Comparison of ENCODE assay signal across 27 mouse cellular contexts in the genomic region with DNA sequence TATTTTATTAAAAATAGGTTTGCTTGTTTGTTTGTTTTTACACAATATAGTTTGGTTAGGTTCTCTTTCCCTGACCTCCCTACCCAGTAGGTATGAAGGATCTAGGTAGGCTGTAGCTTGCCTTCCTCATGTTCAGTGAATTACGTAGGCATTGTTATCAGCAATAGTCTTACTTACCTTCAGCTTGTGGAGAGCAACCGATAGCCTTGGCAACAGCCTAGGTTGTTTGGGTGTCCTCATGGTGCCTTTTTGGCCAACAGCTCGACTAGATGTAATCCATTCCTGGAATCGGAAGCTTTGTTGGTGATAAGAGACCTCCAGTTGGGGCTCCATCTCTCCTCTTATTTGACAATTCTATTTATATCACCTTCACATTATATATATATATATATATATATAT. TPM values are rescaled to one million over a fixed set of nuclear protein-coding genes. Genes with fewer than 3 reads are reported as not detected.
A peak's percentile ranks its signal among the peaks of the same experiment; 100 is the strongest.
DNase-seq lines count a peak whose midpoint lies in the region; ATAC-seq and TF ChIP-seq lines count a peak whose summit lies in the region.
"Had no signal": no experiment of that assay in that cellular context is flagged by ENCODE, and none has a peak within 500 bp of the region (broad histone marks: within the 10 kb centered on the region; RNA-seq: fewer than 3 reads in every experiment).

No protein-coding gene starts in this region.

- no peak overlapping the region for H3K27ac ChIP-seq in liver, embryonic 11.5 days (ENCODE audit: low read depth, low read length)
- no peak overlapping the region for H3K27ac ChIP-seq in MEL (ENCODE audit: control insufficient read depth, low read depth, low read length)
- H3K27ac ChIP-seq in liver, embryonic 16.5 days (ENCODE audit: low read length): no peak overlapping the region
- H3K27ac ChIP-seq: embryonic facial prominence, embryonic 12.5 days; embryonic facial prominence, embryonic 15.5 days; gastrocnemius, adult 2 months; heart, embryonic 13.5 days; hindbrain, embryonic 12.5 days; hindbrain, embryonic 15.5 days had no signal

- 66% methylated on average over 4 of the region's 4 CpGs for WGBS in liver, embryonic 11.5 days
- 44% methylated on average over 4 of the region's 4 CpGs for WGBS in liver, embryonic 16.5 days (ENCODE audit: insufficient replicate concordance)

- TF ChIP-seq CTCF in MEL (IDR thresholded peaks at IDR 0.05 in 2 of 3, conservative IDR thresholded peaks at IDR 0.05 in 1 of 3; ENCODE audit: control insufficient read depth in 1 of 3, insufficient read depth in 1 of 3, low read depth in 2 of 3, low read length in 3 of 3, poor library complexity in 1 of 3, severe bottlenecking in 1 of 3): no peak

- no peaks in the 10 kb centered on the region for H3K9me3 ChIP-seq in liver, embryonic 11.5 days (ENCODE audit: control insufficient read depth, low read length)
- no peaks in the 10 kb centered on the region for H3K9me3 ChIP-seq in MEL (replicated peaks; ENCODE audit: insufficient read depth, low read length)
- no peaks in the 10 kb centered on the region for H3K9me3 ChIP-seq in liver, embryonic 16.5 days (replicated peaks; ENCODE audit: control insufficient read depth, low read length)
- H3K9me3 ChIP-seq: G1E; heart, embryonic 13.5 days; hindbrain, embryonic 12.5 days; hindbrain, embryonic 15.5 days had no signal

- no peaks in the 10 kb centered on the region for H3K27me3 ChIP-seq in liver, embryonic 11.5 days (replicated peaks; ENCODE audit: control insufficient read depth, insufficient read depth, low read length)
- H3K27me3 ChIP-seq in MEL (ENCODE audit: control insufficient read depth in 1 of 2, insufficient read depth in 2 of 2, low read length in 2 of 2): no peaks in the 10 kb centered on the region
- H3K27me3 ChIP-seq in liver, embryonic 16.5 days (ENCODE audit: control insufficient read depth, insufficient read depth, low read depth, low read length): no peaks in the 10 kb centered on the region
- H3K27me3 ChIP-seq: CH12.LX; embryonic facial prominence, embryonic 12.5 days; embryonic facial prominence, embryonic 15.5 days; heart, embryonic 13.5 days; hindbrain, embryonic 12.5 days; hindbrain, embryonic 15.5 days had no signal

- no peak overlapping the region for H3K4me3 ChIP-seq in liver, embryonic 11.5 days (ENCODE audit: low read depth, low read length)
- no peak overlapping the region for H3K4me3 ChIP-seq in MEL (ENCODE audit: control insufficient read depth in 1 of 2, insufficient read depth in 1 of 2, low read depth in 2 of 2, low read length in 2 of 2)
- no peak overlapping the region for H3K4me3 ChIP-seq in liver, embryonic 16.5 days (ENCODE audit: low read depth, low read length)
- H3K4me3 ChIP-seq: embryonic facial prominence, embryonic 12.5 days; embryonic facial prominence, embryonic 15.5 days; gastrocnemius, adult 2 months; heart, embryonic 13.5 days; hindbrain, embryonic 12.5 days; hindbrain, embryonic 15.5 days had no signal

- DNase-seq in liver, embryonic 11.5 days (ENCODE audit: low spot score): no peak
- no peak for DNase-seq in liver
- peak; percentile 44 for DNase-seq in MEL (ENCODE audit: low read depth, low spot score)
- no peak for DNase-seq in kidney, adult 18-20 months
- DNase-seq in urinary bladder, postnatal 4 days (ENCODE audit: low spot score in 2 of 2): no peak
- DNase-seq: adrenal gland, adult 2 months; adrenal gland, postnatal 14 days; B cell, adult 2 months; cerebellum, adult 11 months; cerebellum, adult 2 months; cerebellum, adult 9-11 months; cerebellum, postnatal 25 days; forebrain, postnatal 0 days; gastrocnemius, adult 2 months; gastrocnemius, postnatal 14 days; heart, adult 18-20 months; heart, postnatal 14 days; heart, postnatal 4 days had no signal

- H3K9ac ChIP-seq in liver, embryonic 11.5 days (ENCODE audit: low read depth, low read length): no peak overlapping the region
- no peak overlapping the region for H3K9ac ChIP-seq in MEL (ENCODE audit: control insufficient read depth, low read depth, low read length, poor library complexity, severe bottlenecking)
- no peak overlapping the region for H3K9ac ChIP-seq in liver, embryonic 16.5 days (ENCODE audit: low read depth, low read length)
- H3K9ac ChIP-seq: embryonic facial prominence, embryonic 12.5 days; embryonic facial prominence, embryonic 15.5 days; forebrain, postnatal 0 days; heart, embryonic 13.5 days; hindbrain, embryonic 12.5 days; hindbrain, embryonic 15.5 days had no signal

- no peaks in the 10 kb centered on the region for H3K79me2 ChIP-seq in MEL (ENCODE audit: control insufficient read depth, insufficient read depth, low read length, poor library complexity)

- peak; percentile 59 for ATAC-seq in liver, embryonic 11.5 days (replicated peaks; ENCODE audit: low FRiP score)
- 0 out of 2 replicates have a peak, but pooled peaks have one; percentile 27 for ATAC-seq in liver, embryonic 16.5 days (ENCODE audit: low read depth)
- ATAC-seq: forebrain, embryonic 14.5 days; forebrain, postnatal 0 days had no signal

- TF ChIP-seq RAD21 in MEL (IDR thresholded peaks at IDR 0.05; ENCODE audit: low read depth, low read length): no peak

- peaks cover 2% of the 10 kb centered on the region for H3K4me1 ChIP-seq in liver, embryonic 11.5 days (replicated peaks; ENCODE audit: control insufficient read depth, insufficient read depth, low read length)
- peaks cover 15 to 22% of the 10 kb centered on the region in 2 experiments for H3K4me1 ChIP-seq in MEL (ENCODE audit: control insufficient read depth in 1 of 2, insufficient read depth in 2 of 2, low read length in 2 of 2)
- H3K4me1 ChIP-seq in liver, embryonic 16.5 days (ENCODE audit: control insufficient read depth, low read depth, low read length): peaks cover 14% of the 10 kb centered on the region

- TF ChIP-seq POLR2A in MEL (IDR thresholded peaks at IDR 0.05; ENCODE audit: control insufficient read depth in 1 of 2, insufficient read depth in 1 of 2, low read depth in 1 of 2, low read length in 2 of 2, poor library complexity in 1 of 2): no peak

- no peaks in the 10 kb centered on the region for H3K36me3 ChIP-seq in liver, embryonic 11.5 days (ENCODE audit: control insufficient read depth, insufficient read depth, low read length)
- H3K36me3 ChIP-seq in MEL (ENCODE audit: control insufficient read depth in 1 of 2, insufficient read depth in 2 of 2, low read length in 2 of 2): peaks cover 0 to 22% of the 10 kb centered on the region in 2 experiments; a peak in 2 of 4 replicates
- no peaks in the 10 kb centered on the region for H3K36me3 ChIP-seq in liver, embryonic 16.5 days (ENCODE audit: control insufficient read depth, insufficient read depth)
- H3K36me3 ChIP-seq: embryonic facial prominence, embryonic 12.5 days; embryonic facial prominence, embryonic 15.5 days; G1E; heart, embryonic 13.5 days; hindbrain, embryonic 12.5 days; hindbrain, embryonic 15.5 days had no signal

- no peak overlapping the region for H3K4me2 ChIP-seq in liver, embryonic 11.5 days
- no peak overlapping the region for H3K4me2 ChIP-seq in liver, embryonic 16.5 days (ENCODE audit: low read depth, low read length)
- H3K4me2 ChIP-seq: embryonic facial prominence, embryonic 12.5 days; embryonic facial prominence, embryonic 15.5 days; heart, embryonic 13.5 days; hindbrain, embryonic 12.5 days; hindbrain, embryonic 15.5 days had no signal

- TF ChIP-seq EP300 in MEL (IDR thresholded peaks at IDR 0.05; ENCODE audit: low read depth in 1 of 2, low read length in 2 of 2): peak in 1 of 2 experiments; percentile 41; a peak in 2 of 4 replicates

TF ChIP-seq in MEL, 35 proteins besides CTCF, POLR2A, EP300 and RAD21:
- TF ChIP-seq ELF1 (IDR thresholded peaks at IDR 0.05; ENCODE audit: low read depth, low read length): no peak
- TF ChIP-seq ETS1 (IDR thresholded peaks at IDR 0.05; ENCODE audit: low read depth, low read length): peak; percentile 50
TF ChIP-seq in MEL: peak in this region for 1.

RNA-seq across cellular contexts. Expression of gene Metap2, which starts 24.3 kb away (rescaled TPM):
- 397 and 398 TPM in 2 replicates for polyA plus RNA-seq in liver, embryonic 11.5 days (2014; fragmentation: Nextera tagmentation; extraction: Ambion mirVana)
- total RNA-seq in MEL (2012; rRNA removed): 326 and 387 TPM in 2 replicates
- polyA plus RNA-seq in MEL (2012; ENCODE audit: insufficient read depth in 1 of 2, insufficient read length in 2 of 2, low read depth in 1 of 2, low replicate concordance in 2 of 2, missing spikeins in 1 of 2): 1,000 to 10,000 TPM in 1 of 2 experiments, 100 to 1,000 TPM in 1; 921 to 2,567 TPM
- polyA plus RNA-seq in liver, embryonic 16.5 days (2015; fragmentation: Nextera tagmentation; extraction: Ambion mirVana): 161 TPM in 2 replicates
